Mouse (Mus musculus) liver, embryonic 14.5 days (tissue): ENCODE data around the gene Hepacam2.
A peak's percentile ranks its signal among the peaks of the same experiment; 100 is the strongest.

ENCODE experiments used
- CTCF ChIP-seq: IDR thresholded peaks from 2 replicates; pipeline ENCODE4 v1.5.1; 2016; ENCODE audit warnings: antibody characterized with exemption, low read depth, control low read depth
- EP300 ChIP-seq: IDR thresholded peaks from 2 replicates; pipeline ENCODE4 v1.6.1; 2016; ENCODE audit warnings: antibody characterized with exemption, low read depth

DNA sequence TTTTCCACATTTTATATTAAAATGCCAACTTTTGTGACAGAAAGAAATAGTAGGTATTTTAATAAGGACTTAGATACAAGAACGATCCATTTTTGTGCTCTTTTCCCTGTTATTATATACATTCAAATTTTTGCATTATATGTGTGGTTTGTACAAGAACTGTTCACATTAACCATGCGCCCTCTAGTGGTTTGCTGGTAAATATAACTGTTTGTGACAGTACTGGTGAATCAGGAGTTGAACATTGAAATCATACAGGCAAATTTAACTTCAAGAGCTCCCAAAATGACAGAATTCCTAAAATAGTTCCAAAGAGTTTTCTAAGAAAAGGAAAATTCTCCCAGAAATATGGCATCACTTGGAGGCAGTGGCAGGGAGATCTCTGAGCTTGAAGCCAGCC, 1.9 kb downstream of the Hepacam2 start:
- TF ChIP-seq CTCF = peak; percentile 60; the same call in 1 of the 2 replicates
- TF ChIP-seq EP300 = no peak
